Mouse (Mus musculus) liver, adult 2 months (tissue): Measurements from ENCODE around the gene Btbd3. TPM values are rescaled to one million over a fixed set of nuclear protein-coding genes. Genes with fewer than 3 reads are reported as not detected.

Experiments
- DNase-seq: peaks from one replicate; pipeline ENCODE4 v3.0.0-alpha.2; 2011; ENCODE audit warnings: low read depth, low spot score; ENCODE audit errors: extremely low read depth
- H3K27ac ChIP-seq: fragments of 200-500 bp; replicated peaks from 2 replicates; pipeline ENCODE4 v1.5.1; 2012; ENCODE audit warnings: low read depth, mild to moderate bottlenecking, control low read depth, inconsistent platforms, low read length; ENCODE audit not compliant: insufficient read depth
- H3K27me3 ChIP-seq: fragments of 200-500 bp; 2 replicates; pipeline ENCODE4 v1.6.1; 2012; ENCODE audit warnings: mild to moderate bottlenecking, moderate library complexity, low read length, inconsistent platforms; ENCODE audit not compliant: control insufficient read depth, insufficient read depth
- H3K36me3 ChIP-seq: fragments of 200-500 bp; 2 replicates; pipeline ENCODE4 v1.6.1; 2012; ENCODE audit warnings: low read length, inconsistent platforms; ENCODE audit not compliant: control insufficient read depth, insufficient read depth
- H3K4me1 ChIP-seq: fragments of 200-500 bp; 2 replicates; pipeline ENCODE4 v1.6.1; 2011; ENCODE audit warnings: low read length; ENCODE audit not compliant: control insufficient read depth, insufficient read depth
- H3K4me3 ChIP-seq: fragments of 200-500 bp; 2 replicates; pipeline ENCODE4 v1.5.1; 2011; ENCODE audit warnings: low read depth, mild to moderate bottlenecking, control low read depth, low read length, moderate library complexity; ENCODE audit not compliant: insufficient read depth
- H3K79me2 ChIP-seq: fragments of 200-500 bp; 2 replicates; pipeline ENCODE4 v1.6.1; 2012; ENCODE audit warnings: inconsistent platforms, mild to moderate bottlenecking, low read length, moderate library complexity; ENCODE audit not compliant: control insufficient read depth, insufficient read depth
- H3K9ac ChIP-seq: fragments of 200-500 bp; 2 replicates; pipeline ENCODE4 v1.6.1; 2012; ENCODE audit warnings: low read depth, mild to moderate bottlenecking, control low read depth, inconsistent platforms, low read length
- CTCF ChIP-seq: fragments of 200-500 bp; IDR thresholded peaks from 2 replicates; pipeline ENCODE4 v1.5.1; 2011; ENCODE audit warnings: low read depth, low read length, control low read depth
- POLR2A ChIP-seq: fragments of 200-500 bp; IDR thresholded peaks from 2 replicates; pipeline ENCODE4 v1.6.1; 2011; ENCODE audit warnings: low read length, control low read depth; ENCODE audit not compliant: insufficient read depth; ENCODE audit errors: extremely low read depth
- WGBS: fragments of 180-500 bp; shearing (Covaris S2); methylation state at CpG from one replicate; pipeline ENCODE4 v1.1.7; 2018; 5-methylcytosine and 5-hydroxymethylcytosine counted together
- polyA plus RNA-seq: library from polyadenylated mRNA; depleted of rRNA; stranded (reverse); fragments of >200 nt; gene quantifications from 2 replicates; pipeline ENCODE4 v1.2.3, GENCODE M21; 2012
- total RNA-seq: library from RNA; depleted of rRNA; stranded (reverse); fragments of >200 nt; gene quantifications from 2 replicates; pipeline ENCODE4 v1.2.3, GENCODE M21; 2014

The Btbd3 gene
- total and polyA plus RNA-seq, 2 experiments = 1.4 to 2.7 TPM

DNA sequence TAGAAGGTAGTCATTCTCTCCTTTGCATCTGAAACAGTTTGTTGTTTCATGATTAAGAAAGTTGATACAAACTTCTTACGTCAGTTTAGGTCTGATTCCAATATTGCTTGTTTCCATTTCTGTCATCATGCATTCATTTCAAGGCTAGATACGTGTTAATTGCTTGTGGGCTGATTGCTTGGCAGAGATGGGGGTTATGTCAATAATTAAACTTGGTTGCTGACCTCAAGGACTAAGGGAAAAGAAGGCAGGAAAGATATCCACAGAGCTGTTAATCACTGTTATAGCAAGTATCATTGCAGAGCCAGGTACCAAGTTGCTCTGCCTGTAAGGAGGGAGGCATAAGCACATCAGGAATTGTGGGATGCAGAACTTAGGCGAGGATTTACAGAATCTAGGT, 226.2 kb downstream of the Btbd3 start:
- Histone ChIP-seq H3K27ac (no peak overlapping the region), H3K36me3 (no peaks in the 10 kb centered on the region), H3K79me2 (no peaks in the 10 kb centered on the region), H3K4me1 (no peaks in the 10 kb centered on the region), H3K27me3 (no peaks in the 10 kb centered on the region), H3K9ac (no peak overlapping the region), H3K4me3 (no peak overlapping the region)
- TF ChIP-seq CTCF (no peak), POLR2A (no peak)
- 59% methylated on average over 3 of the region's 3 CpGs for WGBS
- DNase-seq = no peak

DNA sequence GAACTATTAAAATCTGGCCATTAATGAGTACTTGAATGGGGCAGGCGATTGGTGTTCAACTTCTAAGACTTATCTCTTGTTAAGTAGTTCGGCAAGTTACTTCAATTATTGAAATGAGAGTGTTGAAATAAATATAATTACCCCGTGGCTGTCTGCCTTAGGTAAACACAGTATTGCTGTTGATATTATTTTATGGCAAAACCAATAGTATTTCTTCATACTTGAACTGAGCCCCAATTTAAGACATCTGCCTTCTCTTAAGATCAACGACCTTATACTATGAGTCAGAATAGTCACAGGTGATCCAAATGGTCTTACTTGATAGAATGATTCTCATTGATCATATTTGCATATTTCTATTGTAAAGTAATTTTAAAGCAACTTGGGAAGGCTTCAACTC, 228.5 kb downstream of the Btbd3 start:
- TF ChIP-seq CTCF (no peak), POLR2A (no peak)
- Histone ChIP-seq H3K36me3 (no peaks in the 10 kb centered on the region), H3K27ac (no peak overlapping the region), H3K27me3 (no peaks in the 10 kb centered on the region), H3K4me1 (no peaks in the 10 kb centered on the region), H3K4me3 (no peak overlapping the region), H3K9ac (no peak overlapping the region), H3K79me2 (no peaks in the 10 kb centered on the region)
- WGBS = 71% methylated on average over 4 of the region's 4 CpGs
- DNase-seq = no peak

- WGBS = 69% methylated on average over 2 of the region's 2 CpGs
- no peaks in the 10 kb centered on the region for H3K4me1 ChIP-seq
- no peak overlapping the region for H3K4me3 ChIP-seq
- no peaks in the 10 kb centered on the region for H3K36me3 ChIP-seq
- H3K27me3 ChIP-seq = no peaks in the 10 kb centered on the region
- no peak for DNase-seq
- H3K79me2 ChIP-seq = no peaks in the 10 kb centered on the region
- no peak overlapping the region for H3K27ac ChIP-seq
- H3K9ac ChIP-seq = no peak overlapping the region
- TF ChIP-seq CTCF (no peak), POLR2A (no peak)
Observed at GRCm38 (mm10) chr2:138490688-138491405, 234.5 kb downstream of the Btbd3 start.

DNA sequence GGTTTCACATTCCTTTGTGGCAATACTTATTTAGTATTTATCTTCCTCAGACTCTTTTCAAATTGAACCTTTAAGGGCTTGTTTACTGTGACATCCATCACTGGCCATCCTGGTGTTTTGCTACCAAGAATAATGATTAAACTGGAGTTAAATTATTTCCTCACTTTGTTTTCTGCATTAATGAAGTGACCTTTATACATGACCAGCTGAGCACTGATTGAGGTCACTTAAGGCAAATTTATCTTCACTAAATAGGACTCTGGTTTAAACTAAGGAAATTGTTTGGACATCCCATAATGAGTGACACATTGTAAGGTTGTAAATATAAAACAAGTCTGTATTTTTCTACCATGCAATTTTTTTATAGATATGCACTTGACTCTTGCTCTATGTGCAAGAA, 235.8 kb downstream of the Btbd3 start:
- Histone ChIP-seq H3K27me3 (no peaks in the 10 kb centered on the region), H3K36me3 (no peaks in the 10 kb centered on the region), H3K27ac (no peak overlapping the region), H3K4me1 (no peaks in the 10 kb centered on the region), H3K4me3 (no peak overlapping the region), H3K9ac (no peak overlapping the region), H3K79me2 (no peaks in the 10 kb centered on the region)
- TF ChIP-seq CTCF = no peak
- no peak for DNase-seq

DNA sequence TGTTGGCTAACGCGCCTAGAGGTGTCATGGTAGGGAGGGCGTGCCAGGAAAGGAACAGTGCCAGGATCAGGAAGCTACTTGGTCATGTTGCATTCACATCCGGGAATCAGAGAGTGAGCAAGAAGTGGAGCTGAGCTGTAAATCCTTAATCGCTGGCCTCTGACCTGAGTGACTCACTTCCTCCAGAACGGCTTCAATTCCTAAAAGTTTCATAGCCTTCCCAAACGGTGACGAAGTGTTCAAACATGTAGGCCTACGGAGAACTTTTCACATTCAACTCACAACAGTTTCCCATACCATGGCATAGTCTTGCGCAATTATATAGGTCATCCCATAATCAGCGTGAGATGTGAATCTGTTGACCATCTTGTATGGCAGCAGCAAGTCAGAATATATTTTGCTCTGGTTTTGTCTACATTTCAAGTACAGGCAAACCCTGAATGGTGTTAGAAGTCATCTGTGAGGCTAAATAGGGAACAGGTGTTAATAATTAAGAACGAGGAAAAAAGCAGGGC, 247.6 kb downstream of the Btbd3 start:
- H3K4me1 ChIP-seq = no peaks in the 10 kb centered on the region
- TF ChIP-seq CTCF (no peak), POLR2A (no peak)
- H3K27ac ChIP-seq = no peak overlapping the region
- H3K9ac ChIP-seq = no peak overlapping the region
- no peak overlapping the region for H3K4me3 ChIP-seq
- no peaks in the 10 kb centered on the region for H3K79me2 ChIP-seq
- no peaks in the 10 kb centered on the region for H3K36me3 ChIP-seq
- WGBS = 83% methylated on average over 12 of the region's 12 CpGs
- DNase-seq = no peak
- H3K27me3 ChIP-seq = no peaks in the 10 kb centered on the region

GRCm38 (mm10) chr2:138515531-138515930, 259.2 kb downstream of the Btbd3 start:
- Histone ChIP-seq H3K27me3 (no peaks in the 10 kb centered on the region), H3K79me2 (no peaks in the 10 kb centered on the region), H3K9ac (no peak overlapping the region), H3K36me3 (no peaks in the 10 kb centered on the region), H3K4me1 (no peaks in the 10 kb centered on the region), H3K4me3 (no peak overlapping the region), H3K27ac (no peak overlapping the region)
- TF ChIP-seq POLR2A (no peak), CTCF (no peak)
- DNase-seq = no peak
- 55% methylated on average over 4 of the region's 4 CpGs for WGBS
